Mouse (Mus musculus) bone marrow macrophage, adult 2 months (primary cell): ENCODE measurements around the gene Ankrd34a. TPM values are rescaled to one million over a fixed set of nuclear protein-coding genes. Genes with fewer than 3 reads are reported as not detected.
A peak's percentile ranks its signal among the peaks of the same experiment; 100 is the strongest.

Experiments used
- H3K27ac ChIP-seq: 2 replicates; pipeline ENCODE4 v1.5.1; 2012; ENCODE audit warnings: low read depth, low read length; ENCODE audit not compliant: insufficient read depth
- H3K4me1 ChIP-seq: 2 replicates; pipeline ENCODE4 v1.6.1; 2012; ENCODE audit warnings: low read length; ENCODE audit not compliant: control insufficient read depth, insufficient read depth
- H3K4me3 ChIP-seq: 2 replicates; pipeline ENCODE4 v1.5.1; 2012; ENCODE audit warnings: mild to moderate bottlenecking, low read length, moderate library complexity; ENCODE audit not compliant: insufficient read depth
- CTCF ChIP-seq: IDR thresholded peaks from 2 replicates; pipeline ENCODE4 v1.5.1; 2012; ENCODE audit warnings: low read depth, mild to moderate bottlenecking, low read length, moderate library complexity
- POLR2A ChIP-seq: IDR thresholded peaks from 2 replicates; pipeline ENCODE4 v1.6.1; 2012; ENCODE audit warnings: mild to moderate bottlenecking, low read depth, low read length, borderline replicate concordance
- polyA plus RNA-seq: library from polyadenylated mRNA; stranded (reverse); fragments of >200 nt; gene quantifications from 2 replicates; pipeline ENCODE4 v1.2.4, GENCODE M21; 2012; ENCODE audit not compliant: missing spikeins, insufficient read depth, insufficient read length

Ankrd34a gene
- polyA plus RNA-seq, 1 experiment = 0.28 TPM

DNA sequence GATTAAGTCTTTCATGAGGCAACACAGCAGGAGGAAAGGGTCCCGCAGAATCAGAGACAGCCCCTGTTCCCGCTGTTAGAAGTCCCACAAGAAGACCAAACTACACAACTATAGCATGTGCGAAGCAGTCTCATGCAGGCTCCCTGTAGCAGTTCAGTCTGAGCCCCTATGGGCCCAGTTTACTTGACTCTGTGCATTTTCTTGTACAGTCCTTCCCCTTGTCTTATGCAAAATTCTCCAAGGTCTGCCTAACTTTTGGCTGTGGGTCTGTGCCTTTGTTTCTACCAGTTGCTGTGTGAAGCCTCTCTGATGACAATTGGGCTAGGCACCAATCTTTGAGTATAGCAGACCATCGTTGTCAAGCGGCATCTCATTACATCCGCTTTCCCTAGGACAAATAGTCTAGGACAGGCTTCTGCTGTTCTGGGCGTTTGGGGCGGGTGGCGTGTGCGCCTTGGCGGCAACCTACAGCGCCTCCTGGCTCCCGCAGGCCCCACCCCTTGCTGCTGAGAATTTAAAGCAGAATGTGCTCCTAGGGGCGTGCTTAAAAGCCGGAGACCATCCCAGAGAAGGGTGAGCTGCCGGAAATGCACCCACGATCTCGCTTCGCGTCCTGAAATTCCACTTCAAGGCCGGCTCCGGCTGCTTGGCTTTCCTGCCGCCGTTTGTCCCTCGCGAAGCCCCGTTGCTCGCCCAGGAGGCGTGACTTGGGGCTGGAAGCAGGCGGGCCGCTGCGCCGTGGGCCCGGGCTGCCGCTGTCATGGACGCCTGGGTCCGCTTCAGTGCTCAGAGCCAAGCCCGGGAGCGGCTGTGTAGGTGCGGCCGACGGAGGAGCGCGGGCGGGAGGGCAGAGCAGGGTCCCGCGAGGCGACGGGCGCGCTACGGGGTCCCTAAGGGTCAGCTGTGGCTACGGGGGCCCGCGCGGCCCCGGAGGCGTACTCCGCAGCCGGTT lies 38.8 kb downstream of the Ankrd34a start, which contains the start of the genes Pex11b and Gm42957:
Gene Pex11b (plus strand): TSS at position 449 of the 952 bp plus-strand sequence.
Gene Gm42957 (plus strand): TSS at position 547 of the 952 bp plus-strand sequence.
- Histone ChIP-seq H3K4me3 (peak within 1 kb of the TSS; percentile 87), H3K27ac (peak within 1 kb of the TSS; percentile 79), H3K4me1 (peaks cover 11% of the 10 kb centered on the region)
- no peak for TF ChIP-seq CTCF
- no peak for TF ChIP-seq POLR2A

DNA sequence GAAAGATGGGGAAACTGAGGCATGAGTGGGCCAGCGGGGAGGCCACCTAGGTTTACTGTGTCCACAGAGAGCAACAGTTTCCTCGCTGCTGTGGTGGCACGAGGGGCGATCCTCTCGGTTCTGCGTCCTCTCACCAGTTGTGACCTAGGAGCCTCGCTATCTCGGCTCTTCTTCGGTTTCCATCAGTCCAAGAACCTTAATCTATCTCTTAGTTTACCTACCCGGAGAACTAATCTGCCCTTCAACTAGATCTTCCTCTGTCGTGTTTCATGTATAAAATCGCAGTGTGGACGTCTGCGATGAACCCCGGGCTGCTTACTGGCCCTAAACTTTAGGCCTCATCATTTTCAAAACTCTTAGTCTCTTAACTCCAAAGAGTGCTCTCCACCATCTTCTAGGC lies 39.5 kb downstream of the Ankrd34a start:
- Histone ChIP-seq H3K27ac (peak overlapping the region; percentile 79), H3K4me1 (peaks cover 9% of the 10 kb centered on the region), H3K4me3 (peak overlapping the region; percentile 87)
- no peak for TF ChIP-seq POLR2A
- no peak for TF ChIP-seq CTCF

DNA sequence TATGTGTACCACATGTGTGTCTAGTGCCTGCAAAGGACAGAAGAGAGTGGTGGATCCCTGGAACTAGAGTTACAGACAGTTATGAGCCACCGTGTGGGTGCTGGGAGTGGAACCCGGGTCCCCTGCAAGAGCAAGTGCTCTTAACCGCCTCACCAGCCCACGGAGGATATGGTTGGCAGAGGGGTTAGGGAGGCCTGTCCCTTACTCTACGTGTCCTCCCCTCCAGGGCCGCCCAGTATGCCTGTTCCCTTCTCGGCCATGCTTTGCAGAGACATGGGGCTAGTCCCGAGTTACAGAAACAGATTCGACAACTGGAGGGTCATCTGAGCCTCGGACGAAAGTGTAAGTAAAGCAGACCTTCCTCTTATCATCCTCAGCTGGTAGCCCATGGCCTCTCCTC lies 40.0 kb downstream of the Ankrd34a start:
- no peak for TF ChIP-seq CTCF
- TF ChIP-seq POLR2A = no peak
- H3K27ac ChIP-seq = no peak overlapping the region
- H3K4me1 ChIP-seq = peaks cover 9% of the 10 kb centered on the region
- H3K4me3 ChIP-seq = peak overlapping the region; percentile 87

DNA sequence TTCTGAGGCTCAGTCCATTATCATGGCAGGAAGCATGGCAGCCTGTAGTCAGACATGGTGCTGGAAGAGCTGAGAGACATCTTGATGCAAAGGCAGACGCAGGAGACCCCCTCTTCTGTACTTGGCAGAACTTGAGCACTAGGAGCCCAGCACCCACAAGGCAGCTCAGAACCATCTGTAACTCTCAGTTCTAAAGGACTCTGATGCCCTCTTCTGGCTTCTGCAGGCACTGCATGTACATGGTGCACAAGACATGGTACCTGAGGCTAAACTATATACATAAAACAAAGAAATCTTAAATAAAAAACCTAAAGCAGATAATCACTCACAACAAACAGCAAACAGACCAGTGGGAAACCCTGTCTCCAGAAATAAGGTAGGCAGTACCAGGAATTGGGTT lies 42.8 kb downstream of the Ankrd34a start:
- TF ChIP-seq CTCF = peak; percentile 57
- TF ChIP-seq POLR2A = no peak
- no peak overlapping the region for H3K4me3 ChIP-seq
- no peak overlapping the region for H3K27ac ChIP-seq
- peaks cover 5% of the 10 kb centered on the region for H3K4me1 ChIP-seq

DNA sequence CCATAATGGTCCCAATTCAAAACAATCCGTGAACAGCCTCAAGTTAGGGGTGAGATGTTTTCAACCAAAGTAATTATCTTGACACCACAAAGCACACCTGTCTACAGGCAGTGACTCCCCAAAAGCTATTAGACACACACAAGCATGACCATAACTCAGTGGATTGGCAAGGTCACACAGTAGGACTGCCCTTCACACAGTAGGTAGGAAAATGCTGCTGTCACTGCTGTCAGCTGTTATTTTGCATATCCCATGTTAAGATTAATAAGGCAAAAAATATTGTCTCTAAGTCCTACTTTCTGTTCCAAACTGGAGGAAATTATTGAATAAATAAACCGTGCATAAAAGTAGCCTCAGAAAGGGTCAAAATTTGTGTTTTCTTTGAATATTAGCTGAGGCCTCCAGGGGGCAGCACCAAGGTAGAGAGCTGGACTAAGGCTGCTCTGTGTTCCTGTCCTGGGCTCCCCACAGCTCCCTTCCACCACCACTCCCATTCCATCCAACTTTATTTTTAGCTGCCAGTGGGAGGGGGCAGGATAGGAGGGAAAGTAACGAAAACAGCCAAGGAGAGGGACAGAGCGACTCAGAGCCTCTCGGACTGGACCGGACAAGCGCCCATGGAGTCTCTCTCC lies 48.7 kb downstream of the Ankrd34a start, which contains the start of gene Itga10:
Gene Itga10 (plus strand): TSS at position 567 of the 632 bp plus-strand sequence.
- no peaks in the 10 kb centered on the region for H3K4me1 ChIP-seq

DNA sequence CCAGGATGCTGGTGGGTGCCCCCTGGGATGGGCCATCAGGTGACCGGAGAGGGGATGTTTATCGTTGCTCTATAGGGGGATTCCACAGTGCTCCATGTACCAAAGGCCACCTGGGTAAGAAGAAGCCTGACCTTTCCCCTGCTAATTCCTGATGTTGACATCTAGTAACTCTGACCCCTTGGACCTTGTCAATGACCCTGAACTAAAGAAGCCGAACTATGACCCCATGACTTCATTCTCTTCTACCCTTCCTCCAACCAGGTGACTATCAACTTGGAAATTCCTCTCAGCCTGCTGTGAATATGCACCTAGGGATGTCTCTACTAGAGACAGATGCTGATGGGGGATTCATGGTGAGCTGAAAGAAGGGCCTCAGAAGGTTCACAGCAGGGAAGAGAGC lies 50.9 kb downstream of the Ankrd34a start:
- no peak overlapping the region for H3K27ac ChIP-seq
- no peaks in the 10 kb centered on the region for H3K4me1 ChIP-seq
- TF ChIP-seq CTCF (no peak), POLR2A (no peak)
- H3K4me3 ChIP-seq = no peak overlapping the region

More for the DNA sequence above, 48.7 kb downstream of the Ankrd34a start, which contains the start of gene Itga10:
- TF ChIP-seq CTCF = peak; percentile 69
- no peak for TF ChIP-seq POLR2A
- Histone ChIP-seq H3K4me3 (no peak within 1 kb of the TSS), H3K27ac (no peak within 1 kb of the TSS)

Other genes with a start within 250 kb of the Ankrd34a start
- not detected in 2 replicates for gene BC107364, start 144.3 kb upstream of the Ankrd34a start, polyA plus RNA-seq
- gene Hfe2, start 71.5 kb upstream of the Ankrd34a start, polyA plus RNA-seq = not detected in 2 replicates
- 868 and 944 TPM in 2 replicates for gene Txnip, start 38.7 kb upstream of the Ankrd34a start, polyA plus RNA-seq
- gene Gm16253, start 19.7 kb upstream of the Ankrd34a start, polyA plus RNA-seq = not detected in 2 replicates
- 111 and 129 TPM in 2 replicates for gene Polr3gl, start 2.5 kb upstream of the Ankrd34a start, polyA plus RNA-seq
- gene Lix1l, start 4.5 kb downstream of the Ankrd34a start, polyA plus RNA-seq = 21.8 and 23.4 TPM in 2 replicates
- gene Rbm8a, start 33.3 kb downstream of the Ankrd34a start, polyA plus RNA-seq = 109 and 163 TPM in 2 replicates
- 25.7 and 32.6 TPM in 2 replicates for gene Pex11b, start 38.7 kb downstream of the Ankrd34a start, polyA plus RNA-seq
- not detected in 2 replicates for gene Gm42957, start 38.8 kb downstream of the Ankrd34a start, polyA plus RNA-seq
- gene Itga10, start 48.9 kb downstream of the Ankrd34a start, polyA plus RNA-seq = 0.28 and 0.44 TPM in 2 replicates
- not detected in 2 replicates for gene Ankrd35, start 73.5 kb downstream of the Ankrd34a start, polyA plus RNA-seq
- gene Pias3, start 99.7 kb downstream of the Ankrd34a start, polyA plus RNA-seq = 43.5 and 44.0 TPM in 2 replicates
- gene Nudt17, start 111.9 kb downstream of the Ankrd34a start, polyA plus RNA-seq = not detected in 2 replicates
- gene Polr3c, start 131.0 kb downstream of the Ankrd34a start, polyA plus RNA-seq = 41.6 and 49.1 TPM in 2 replicates
- 69.5 and 74.8 TPM in 2 replicates for gene Rnf115, start 131.0 kb downstream of the Ankrd34a start, polyA plus RNA-seq
- gene Pdzk1, start 232.6 kb downstream of the Ankrd34a start, polyA plus RNA-seq = not detected in 2 replicates
- gene Cd160, start 232.7 kb downstream of the Ankrd34a start, polyA plus RNA-seq = not detected in 2 replicates